In genomic region chr19:60138881-60139280, GRCm38 (mm10) we compare ENCODE assay signal across 22 mouse cellular contexts.
DNase-seq lines count a peak whose midpoint lies in the region; TF ChIP-seq lines count a peak whose summit lies in the region.
"Had no signal": no experiment of that assay in that cellular context is flagged by ENCODE, and none has a peak within 500 bp of the region (broad histone marks: within the 10 kb centered on the region; RNA-seq: fewer than 3 reads in every experiment).

No protein-coding gene starts in this region.

- no peak overlapping the region for H3K4me3 ChIP-seq in heart, embryonic 10.5 days
- no peak overlapping the region for H3K4me3 ChIP-seq in left cerebral cortex, adult 2 months
- H3K4me3 ChIP-seq: hindbrain, embryonic 13.5 days; limb, embryonic 10.5 days; midbrain, embryonic 15.5 days; myocyte had no signal

- no peaks in the 10 kb centered on the region for H3K4me1 ChIP-seq in heart, embryonic 10.5 days
- H3K4me1 ChIP-seq: hindbrain, embryonic 13.5 days; midbrain, embryonic 15.5 days had no signal

- no peaks in the 10 kb centered on the region for H3K9me3 ChIP-seq in heart, embryonic 10.5 days
- H3K9me3 ChIP-seq: hindbrain, embryonic 13.5 days; limb, embryonic 10.5 days; midbrain, embryonic 15.5 days had no signal

- TF ChIP-seq CTCF in left cerebral cortex, adult 2 months (IDR thresholded peaks at IDR 0.05): no peak

- 43% methylated on average over 2 of the region's 2 CpGs for WGBS in heart, embryonic 10.5 days

- H3K27me3 ChIP-seq in heart, embryonic 10.5 days (ENCODE audit: insufficient read depth, poor library complexity, severe bottlenecking): peaks cover 7% of the 10 kb centered on the region

- H3K27ac ChIP-seq in heart, embryonic 10.5 days: no peak overlapping the region
- no peak overlapping the region for H3K27ac ChIP-seq in left cerebral cortex, adult 2 months
- H3K27ac ChIP-seq: hindbrain, embryonic 13.5 days; limb, embryonic 10.5 days; midbrain, embryonic 15.5 days had no signal

- H3K36me3 ChIP-seq in heart, embryonic 10.5 days: no peaks in the 10 kb centered on the region
- H3K36me3 ChIP-seq: hindbrain, embryonic 13.5 days; limb, embryonic 10.5 days; midbrain, embryonic 15.5 days had no signal

- intact Hi-C loops in left cerebral cortex, adult 2 months (cut with DNase I): no loop called here

- peak; percentile 20 to 35 for DNase-seq in heart, adult 9 months (ENCODE audit: low spot score in 2 of 2)
- no peak for DNase-seq in heart, embryonic 10.5 days (ENCODE audit: low spot score)
- peak; percentile 13 for DNase-seq in urinary bladder, postnatal 25 days (ENCODE audit: low spot score)
- no peak for DNase-seq in urinary bladder, adult 2 months (ENCODE audit: low spot score)
- peak; percentile 87 for DNase-seq in fibroblast of lung, adult 2 months (ENCODE audit: low read depth)
- DNase-seq in skeletal muscle tissue, adult 2 months (ENCODE audit: low read depth, low spot score): peak; percentile 53
- DNase-seq in left cerebral cortex, adult 2 months (ENCODE audit: extremely low spot score in 1 of 2, low spot score in 2 of 2): no peak
- no peak for DNase-seq in adrenal gland, adult 18-20 months (ENCODE audit: low spot score in 2 of 2)
- DNase-seq: adrenal gland, postnatal 36 days; cerebellum, adult 11-12 months; cerebellum, postnatal 14 days; embryo, embryonic 11 days; kidney, adult 8-10 months; kidney, postnatal 4 days; layer of hippocampus, adult 9-11 months; liver, postnatal 0 days; right cerebral cortex, postnatal 14 days; thymus, postnatal 36 days had no signal

Comparison
In these comparisons a context has a peak if more than half of its experiments do, and no peak if none do; other contexts are left out.
1. DNase-seq: peak in heart, adult 9 months (2 of 2), urinary bladder, postnatal 25 days (single experiment), fibroblast of lung, adult 2 months (single experiment) and skeletal muscle tissue, adult 2 months (single experiment); none in heart, embryonic 10.5 days (single experiment), urinary bladder, adult 2 months (single experiment), left cerebral cortex, adult 2 months (0 of 2) and adrenal gland, adult 18-20 months (0 of 2).